Mouse (Mus musculus) cerebellum, postnatal 36 days (tissue): ENCODE results near the gene Khdrbs2.
A peak's percentile ranks its signal among the peaks of the same experiment; 100 is the strongest.

Source experiments
- DNase-seq, 2 experiments: peaks; one replicate each; pipeline ENCODE4 v3.0.0; 2021 to 2022; ENCODE audit warnings: mixed read lengths in 2 of 2

Gene Khdrbs2

DNA sequence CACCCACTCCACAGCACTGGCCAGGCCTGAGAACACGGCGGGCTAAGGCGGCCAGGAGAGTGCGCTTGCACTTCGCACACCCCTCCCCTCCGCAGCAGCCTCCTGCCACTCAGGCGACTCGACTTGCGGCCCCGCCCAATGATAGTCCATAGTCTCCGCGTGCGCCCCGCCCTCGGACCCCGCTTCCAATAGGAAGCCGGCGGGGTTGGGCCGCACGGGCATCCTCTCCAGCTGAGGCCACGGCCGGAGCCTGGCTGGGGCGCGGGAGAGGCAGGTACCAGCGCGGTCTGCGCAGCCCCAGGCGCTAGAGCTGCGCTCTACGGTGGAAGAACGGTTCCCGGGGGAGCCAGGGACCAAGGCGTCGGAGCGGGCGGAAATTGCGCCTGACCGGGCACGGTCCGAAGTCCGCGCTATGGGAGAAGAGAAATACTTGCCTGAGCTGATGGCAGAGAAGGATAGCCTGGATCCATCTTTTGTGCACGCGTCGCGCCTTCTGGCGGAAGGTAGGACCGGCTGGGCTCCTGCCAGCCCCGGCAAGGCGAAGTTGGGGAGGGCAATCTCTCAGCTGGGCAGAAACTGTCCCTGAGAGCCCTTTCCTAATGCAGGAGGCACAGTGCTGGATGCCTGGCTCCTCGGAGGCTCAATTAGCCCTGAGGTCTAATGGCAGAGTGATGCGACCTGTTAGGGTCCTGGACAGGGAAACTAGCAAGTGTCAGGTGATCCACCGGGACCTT, at the start of gene Khdrbs2:
Khdrbs2 (plus strand) TSS at position 209 of the 734 bp plus-strand sequence.
- peak; percentile 92 to 94 for DNase-seq

DNA sequence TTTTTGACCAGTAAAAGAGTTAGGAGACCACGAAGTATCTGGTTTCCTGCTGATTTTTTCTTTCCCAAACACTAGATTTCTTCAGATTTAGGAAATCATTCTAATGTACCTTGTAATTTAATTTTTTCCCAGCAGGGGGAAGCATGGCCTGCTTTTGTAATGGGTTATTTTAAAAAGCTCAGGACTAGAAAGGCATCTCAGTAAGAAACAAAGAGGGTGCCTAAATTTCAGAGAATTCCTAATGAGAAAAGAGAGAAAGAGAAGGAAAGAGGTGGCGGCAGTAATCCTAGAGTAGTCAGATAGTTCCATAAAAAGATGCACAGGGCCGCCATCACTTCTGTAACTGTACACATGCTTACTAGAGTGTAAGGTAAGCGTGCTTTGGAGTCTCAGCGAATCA, 2.1 kb downstream of the Khdrbs2 start:
- peak in 1 of 2 experiments; percentile 20 for DNase-seq

- DNase-seq = no peak
Observed at GRCm38 (mm10) chr1:32199664-32200260, 27.2 kb downstream of the Khdrbs2 start.

- no peak for DNase-seq
Observed at GRCm38 (mm10) chr1:32248443-32248842, 75.9 kb downstream of the Khdrbs2 start.

- DNase-seq = no peak
Observed at GRCm38 (mm10) chr1:32249602-32250001, 77.1 kb downstream of the Khdrbs2 start.

DNA sequence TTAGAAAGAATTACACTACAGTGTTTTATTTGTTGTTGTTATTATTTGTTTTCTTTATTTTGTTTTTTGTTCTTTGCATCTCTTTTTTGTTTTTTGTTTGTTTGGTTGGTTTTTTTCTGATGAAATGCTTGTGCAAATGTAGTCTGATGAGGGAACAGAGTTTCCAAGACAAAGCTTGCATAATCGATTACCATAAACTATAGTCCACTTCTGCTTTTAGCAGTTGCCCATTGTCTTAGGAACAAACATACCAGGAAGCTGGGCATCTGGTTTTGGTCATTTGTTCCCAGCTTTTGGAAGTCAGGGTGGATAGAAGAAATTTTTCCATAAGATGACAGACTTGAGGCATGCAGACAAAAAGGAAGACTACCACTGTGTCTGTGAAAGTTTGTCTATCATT, 77.8 kb downstream of the Khdrbs2 start:
- no peak for DNase-seq

GRCm38 (mm10) chr1:32258942-32259341, 86.4 kb downstream of the Khdrbs2 start:
- DNase-seq = no peak

- no peak for DNase-seq
Observed at GRCm38 (mm10) chr1:32270519-32270918, 98.0 kb downstream of the Khdrbs2 start.

- no peak for DNase-seq
Observed at GRCm38 (mm10) chr1:32294702-32295101, 122.2 kb downstream of the Khdrbs2 start.

GRCm38 (mm10) chr1:32301391-32301790, 128.9 kb downstream of the Khdrbs2 start:
- no peak for DNase-seq

DNA sequence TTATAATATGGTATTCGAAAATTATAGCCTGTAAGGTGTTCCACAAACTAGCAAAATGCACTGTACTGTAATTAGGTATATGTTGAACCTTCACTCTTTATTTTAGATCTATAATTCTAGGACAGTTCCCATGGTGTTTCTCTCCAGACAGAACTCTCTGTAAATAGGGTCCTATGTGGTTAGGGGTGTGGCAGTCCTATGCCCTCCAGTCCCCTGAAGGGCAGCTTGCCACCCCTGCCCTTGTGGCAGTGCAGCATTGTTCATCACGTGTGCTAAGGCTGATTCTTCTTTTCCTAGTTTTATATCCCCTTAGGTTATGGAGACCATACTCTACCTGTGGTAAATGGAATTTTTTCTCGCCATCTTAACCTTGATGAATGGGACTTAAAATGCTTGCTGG, 136.6 kb downstream of the Khdrbs2 start:
- no peak for DNase-seq

DNA sequence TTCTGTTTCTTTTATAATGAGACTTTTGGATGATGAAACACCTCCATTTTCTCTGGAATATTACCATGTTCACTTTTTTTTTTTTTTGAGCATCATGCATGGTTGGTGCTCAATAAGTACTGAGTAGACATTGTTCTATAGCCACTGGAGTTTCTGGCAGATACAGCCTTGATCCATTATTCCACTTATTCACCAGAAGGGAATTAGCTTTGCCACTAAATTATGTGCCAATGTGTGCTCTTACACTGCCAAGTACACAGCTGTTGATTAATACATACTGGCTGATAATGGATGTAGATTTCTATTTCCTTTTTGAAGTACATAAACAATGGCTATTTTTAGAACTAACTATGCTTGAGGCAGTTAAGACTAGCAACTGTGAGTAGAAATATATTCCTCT, 137.1 kb downstream of the Khdrbs2 start:
- no peak for DNase-seq

GRCm38 (mm10) chr1:32339108-32339507, 166.6 kb downstream of the Khdrbs2 start:
- DNase-seq = no peak

DNA sequence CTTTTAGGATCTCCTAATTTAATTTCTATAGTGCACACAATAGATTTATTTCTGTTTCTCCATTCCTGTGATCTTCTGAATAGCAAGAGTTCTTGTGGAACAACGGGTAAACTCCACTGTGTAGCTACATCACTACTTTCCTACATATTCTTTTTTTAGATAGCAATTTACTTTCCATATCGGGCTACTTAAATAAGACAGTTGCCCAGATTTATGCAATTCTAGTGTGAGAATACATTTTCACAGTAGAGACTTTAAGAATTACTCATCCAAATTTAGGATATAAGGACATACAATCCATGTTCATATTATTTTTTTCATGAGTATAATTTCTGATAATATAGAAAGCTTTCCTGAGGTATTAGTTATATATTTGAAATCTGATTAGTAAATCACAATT, 175.0 kb downstream of the Khdrbs2 start:
- DNase-seq = no peak

GRCm38 (mm10) chr1:32352076-32352475, 179.6 kb downstream of the Khdrbs2 start:
- DNase-seq = no peak

DNA sequence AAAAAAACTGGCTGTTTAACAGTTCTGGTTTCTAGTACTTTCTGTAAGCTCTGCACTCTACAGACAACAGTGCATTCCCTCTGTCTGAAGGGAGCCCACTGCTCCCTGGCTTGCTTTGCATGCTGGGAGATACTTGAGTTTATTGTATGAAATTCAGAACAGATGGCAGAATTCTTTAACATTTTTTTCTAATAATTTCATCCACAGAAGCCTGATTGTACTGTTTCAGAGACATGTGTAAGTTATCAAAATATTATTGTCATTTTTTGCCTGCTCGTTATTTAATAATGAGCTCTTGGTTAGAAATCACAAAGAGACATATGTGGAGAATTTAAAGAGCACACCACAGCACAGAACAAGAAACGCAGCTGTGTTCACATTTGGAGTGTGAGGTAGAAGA, 191.0 kb downstream of the Khdrbs2 start:
- DNase-seq = no peak

GRCm38 (mm10) chr1:32397553-32397952, 225.0 kb downstream of the Khdrbs2 start:
- no peak for DNase-seq

DNA sequence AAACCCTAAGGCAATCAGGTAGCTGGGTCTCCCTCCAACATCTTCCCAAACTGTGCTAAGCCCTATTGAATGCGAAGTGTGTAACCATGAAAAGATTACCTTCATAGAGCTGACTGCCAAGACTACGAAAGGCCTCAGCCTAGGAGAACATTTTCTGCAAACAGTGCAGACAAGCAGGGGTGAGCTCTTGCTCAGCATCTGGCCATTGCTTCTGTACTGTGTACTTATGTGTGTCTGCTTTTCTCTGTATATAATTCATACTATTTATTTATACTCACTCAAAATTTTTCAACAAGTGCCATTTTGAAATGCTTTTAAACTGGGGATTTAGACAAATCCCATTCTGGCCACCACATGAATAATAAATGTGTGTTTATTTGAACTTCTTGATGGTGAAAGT, 235.1 kb downstream of the Khdrbs2 start:
- no peak for DNase-seq

- DNase-seq = no peak
Observed at GRCm38 (mm10) chr1:32428410-32428809, 255.9 kb downstream of the Khdrbs2 start.

- DNase-seq = no peak
Observed at GRCm38 (mm10) chr1:32429493-32429892, 257.0 kb downstream of the Khdrbs2 start.

DNA sequence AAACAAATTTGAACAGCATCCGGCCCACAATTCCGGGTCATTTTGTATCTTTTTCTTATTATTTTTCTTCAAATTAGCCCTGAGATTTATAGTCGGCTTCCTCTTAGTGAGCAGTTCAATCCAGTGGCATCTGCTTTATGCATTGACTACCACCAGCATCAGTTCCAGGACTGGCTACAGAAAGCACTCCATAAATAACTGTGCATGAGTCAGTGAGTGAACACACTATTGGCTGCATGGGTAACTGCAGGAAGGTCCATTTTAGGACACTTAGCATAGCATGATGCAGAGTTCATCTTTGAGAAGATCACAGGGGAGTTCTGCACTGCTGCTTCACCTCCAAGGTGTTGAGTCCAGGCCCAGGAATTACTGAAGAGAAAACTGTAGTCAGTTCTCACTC, 258.0 kb downstream of the Khdrbs2 start:
- no peak for DNase-seq

- DNase-seq = no peak
Observed at GRCm38 (mm10) chr1:32433118-32433517, 260.6 kb downstream of the Khdrbs2 start.

- no peak for DNase-seq
Observed at GRCm38 (mm10) chr1:32443927-32444326, 271.4 kb downstream of the Khdrbs2 start.

GRCm38 (mm10) chr1:32463103-32463516, 290.6 kb downstream of the Khdrbs2 start:
- peak; percentile 41 to 76 for DNase-seq

DNA sequence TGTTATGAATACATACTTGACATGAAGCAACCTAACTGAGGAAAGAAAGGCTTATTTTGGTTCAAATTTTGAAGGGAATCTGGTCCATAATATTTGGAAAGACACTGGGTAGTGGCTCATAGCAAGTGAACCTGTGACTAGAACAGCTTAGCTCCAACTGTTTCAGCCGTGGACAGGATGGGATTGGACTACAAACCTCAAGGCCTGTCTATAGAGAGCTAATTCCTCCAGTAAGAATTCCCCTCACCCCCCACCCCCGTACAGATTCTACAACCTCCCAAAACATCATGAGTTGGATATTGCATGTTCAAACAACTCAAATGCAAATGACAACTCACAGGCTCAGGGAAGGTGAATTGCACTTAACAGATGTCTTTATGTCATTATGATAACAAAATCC, 298.5 kb downstream of the Khdrbs2 start:
- no peak for DNase-seq
